Mouse (Mus musculus) layer of hippocampus, adult 2 months (tissue): ENCODE results near the gene Calml4. TPM values are rescaled to one million over a fixed set of nuclear protein-coding genes. Genes with fewer than 3 reads are reported as not detected.
A peak's percentile ranks its signal among the peaks of the same experiment; 100 is the strongest.
"Not testable (repeated sequence)": the region's sequence is repeated elsewhere in the genome, so short reads cannot be mapped to it uniquely, and the experiment has no call there.

Source experiments
- DNase-seq, 2 experiments: peaks; one replicate each; pipeline ENCODE4 v3.0.0; 2022; ENCODE audit warnings: low spot score in 2 of 2
- H3K27ac ChIP-seq: fragments of 200-600 bp; 2 replicates; pipeline ENCODE4 v1.8.1; 2022
- H3K4me3 ChIP-seq: fragments of 200-600 bp; 2 replicates; pipeline ENCODE4 v1.8.1; 2022; ENCODE audit warnings: mild to moderate bottlenecking
- CTCF ChIP-seq: fragments of 200-600 bp; conservative IDR thresholded peaks from 2 replicates; pipeline ENCODE4 v1.8.1; 2022; ENCODE audit warnings: antibody characterized with exemption, mild to moderate bottlenecking, moderate library complexity
- long read RNA-seq, 2 experiments: library from polyadenylated mRNA; stranded (forward); transcript quantifications; one replicate each; pipeline ENCODE4 v2.0.0; 2021; ENCODE audit warnings: borderline mapping rate in 2 of 2
- total RNA-seq, 2 experiments: library from RNA; stranded (reverse); gene quantifications; 2 replicates each; pipeline ENCODE4 v1.2.3; 2021

Calml4 gene
- 1 to 10 TPM; 1.8 to 2.4 TPM for total RNA-seq
- long read RNA-seq, experiment 1, partial matches to known transcripts, result 1 of 4 reads
- long read RNA-seq, experiment 1, other reads (novel, unspliced or antisense), result 1 of 4 reads
- long read RNA-seq, experiment 2, partial matches to known transcripts, result 2 of 2 reads
- long read RNA-seq, experiment 2, other reads (novel, unspliced or antisense), result 0 of 2 reads

GRCm38 (mm10) chr9:62857719-62858261 is at the start of gene Calml4:
Gene Calml4 (plus strand): TSS chr9:62858080.
- Histone ChIP-seq H3K4me3 (no peak within 1 kb of the TSS), H3K27ac (no peak within 1 kb of the TSS)
- DNase-seq, result no peak
- TF ChIP-seq CTCF, result no peak

- Histone ChIP-seq H3K27ac (peak overlapping the region; percentile 100), H3K4me3 (peak overlapping the region; percentile 99)
- no peak for TF ChIP-seq CTCF
- no peak for DNase-seq
Measured at GRCm38 (mm10) chr9:62810095-62810494, 47.8 kb upstream of the Calml4 start.

GRCm38 (mm10) chr9:62810543-62811515 is 47.1 kb upstream of the Calml4 start:
- Histone ChIP-seq H3K27ac (peak overlapping the region; percentile 100), H3K4me3 (peak overlapping the region; percentile 99)
- no peak; the same call in none of the 2 replicates for TF ChIP-seq CTCF
- peak in 1 of 2 experiments; percentile 23 for DNase-seq

GRCm38 (mm10) chr9:62811516-62812121 is 46.3 kb upstream of the Calml4 start, which contains the start of gene Fem1b:
Gene Fem1b (minus strand): TSS chr9:62811934.
- Histone ChIP-seq H3K27ac (peak within 1 kb of the TSS; percentile 100), H3K4me3 (peak within 1 kb of the TSS; percentile 99)
- DNase-seq, result peak; percentile 84 to 88
- TF ChIP-seq CTCF, result no peak

- Histone ChIP-seq H3K4me3 (peak overlapping the region; percentile 99), H3K27ac (peak overlapping the region; percentile 100)
- TF ChIP-seq CTCF, result no peak
- no peak for DNase-seq
Measured at GRCm38 (mm10) chr9:62812216-62813049, 45.4 kb upstream of the Calml4 start.

GRCm38 (mm10) chr9:62814751-62815150 is 43.1 kb upstream of the Calml4 start:
- Histone ChIP-seq H3K27ac (no peak overlapping the region), H3K4me3 (no peak overlapping the region)
- TF ChIP-seq CTCF, result no peak
- DNase-seq, result no peak

- no peak for TF ChIP-seq CTCF
- no peak for DNase-seq
- no peak overlapping the region for H3K4me3 ChIP-seq
- H3K27ac ChIP-seq, result no peak overlapping the region
Measured at GRCm38 (mm10) chr9:62816323-62817098, 41.4 kb upstream of the Calml4 start.

- DNase-seq, result peak; percentile 20 to 33
- Histone ChIP-seq H3K4me3 (no peak overlapping the region), H3K27ac (peak overlapping the region; percentile 39; the same call in 1 of the 2 replicates)
- no peak for TF ChIP-seq CTCF
Measured at GRCm38 (mm10) chr9:62817099-62817571, 40.7 kb upstream of the Calml4 start.

- H3K27ac ChIP-seq, result no peak overlapping the region
Measured at GRCm38 (mm10) chr9:62817828-62818614, 39.9 kb upstream of the Calml4 start.

GRCm38 (mm10) chr9:62819494-62819893 is 38.4 kb upstream of the Calml4 start:
- DNase-seq, result no peak
- TF ChIP-seq CTCF, result no peak
- no peak overlapping the region for H3K27ac ChIP-seq
- no peak overlapping the region for H3K4me3 ChIP-seq

More at GRCm38 (mm10) chr9:62817828-62818614, 39.9 kb upstream of the Calml4 start:
- DNase-seq, result no peak
- no peak overlapping the region for H3K4me3 ChIP-seq
- TF ChIP-seq CTCF, result no peak

GRCm38 (mm10) chr9:62819910-62820309 is 38.0 kb upstream of the Calml4 start:
- H3K27ac ChIP-seq, H3K4me3 ChIP-seq, DNase-seq: not testable (repeated sequence)
